Mouse (Mus musculus) natural killer cell, adult 2 months (primary cell): ENCODE measurements around the gene Hmgb1.
"Not testable (repeated sequence)": the region's sequence is repeated elsewhere in the genome, so short reads cannot be mapped to it uniquely, and the experiment has no call there.

Experiments used
- DNase-seq, 2 experiments: peaks; one replicate each; pipeline ENCODE4 v3.0.0; 2022; ENCODE audit warnings: low spot score in 2 of 2

Gene Hmgb1

DNA sequence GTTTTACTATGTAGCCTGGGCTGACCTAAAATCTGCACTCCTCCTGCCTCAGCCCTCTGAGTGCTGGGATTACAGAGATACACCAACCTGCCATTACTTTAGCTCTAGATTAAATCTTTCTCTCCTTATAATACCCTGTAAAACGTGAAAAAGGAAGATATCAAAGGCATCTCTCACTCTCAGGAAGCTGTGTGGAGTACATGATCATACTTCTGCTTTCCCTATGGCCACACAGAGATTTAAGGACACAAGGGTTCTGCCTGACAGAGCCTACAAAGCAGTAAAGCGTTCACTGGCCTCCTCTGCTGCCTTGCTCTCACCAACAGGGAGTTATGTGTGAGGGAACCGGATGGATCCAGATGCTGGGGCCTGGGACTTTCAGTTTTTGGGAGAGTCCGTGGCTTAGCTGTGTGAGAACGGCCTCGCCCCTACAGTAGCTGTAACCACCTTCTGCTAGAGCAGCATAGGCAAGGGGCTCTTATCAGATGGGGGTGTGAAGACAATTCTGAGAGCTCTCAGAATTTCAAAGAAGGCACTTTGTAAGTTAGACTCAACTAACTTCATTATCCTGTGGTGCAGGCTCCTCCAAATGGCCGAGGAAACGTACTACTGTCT, 36.8 kb downstream of the Hmgb1 start:
- DNase-seq: no peak

DNA sequence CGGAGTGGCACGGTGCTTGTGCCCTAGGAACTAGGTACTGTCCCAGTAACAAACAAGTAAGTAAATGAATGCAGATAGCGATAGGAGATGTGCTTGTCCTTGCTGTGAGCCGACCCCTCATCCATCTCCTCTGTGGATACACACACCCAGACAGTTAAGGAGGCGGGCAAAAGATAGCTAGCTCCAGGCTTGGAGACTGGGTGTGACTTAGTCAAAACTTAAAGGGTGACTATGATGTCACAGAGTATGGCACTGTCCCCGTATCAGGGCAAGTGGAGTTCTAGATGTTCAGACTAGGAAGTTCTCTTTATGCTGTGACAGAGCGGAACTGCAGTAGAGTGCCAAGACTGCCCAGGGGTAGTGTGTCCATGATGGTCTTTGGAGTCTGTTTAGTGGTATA, 37.6 kb downstream of the Hmgb1 start:
- no peak for DNase-seq

DNA sequence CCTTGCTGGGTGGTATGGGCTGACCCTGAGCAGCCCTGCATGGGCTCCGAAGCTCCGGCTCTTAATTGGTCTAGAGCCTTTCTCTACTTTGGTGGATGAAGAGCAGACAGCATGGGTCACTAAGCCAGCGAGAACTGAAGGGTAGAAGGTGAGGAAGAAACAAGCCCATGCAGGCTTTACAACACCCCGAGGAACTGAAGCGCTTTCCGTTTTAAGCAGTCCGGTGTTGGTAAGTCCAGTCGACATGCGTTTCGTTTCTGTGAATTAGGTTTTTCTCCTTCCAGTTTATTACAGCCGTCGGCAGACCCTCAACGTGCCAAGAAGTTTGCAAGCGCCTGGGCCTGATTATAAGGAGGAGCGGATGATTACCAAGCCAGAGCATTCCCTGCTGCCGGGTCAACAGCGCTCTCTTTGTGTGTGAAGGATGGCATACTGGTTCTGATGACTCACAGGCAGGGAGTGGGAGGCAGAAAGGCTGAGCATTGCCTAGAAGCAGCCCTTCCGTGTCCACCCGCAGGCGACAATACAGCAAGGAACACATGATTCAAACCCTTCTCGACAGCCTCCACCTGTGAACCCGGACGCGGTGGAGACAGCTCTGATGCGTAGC, 40.4 kb downstream of the Hmgb1 start:
- DNase-seq: no peak

DNA sequence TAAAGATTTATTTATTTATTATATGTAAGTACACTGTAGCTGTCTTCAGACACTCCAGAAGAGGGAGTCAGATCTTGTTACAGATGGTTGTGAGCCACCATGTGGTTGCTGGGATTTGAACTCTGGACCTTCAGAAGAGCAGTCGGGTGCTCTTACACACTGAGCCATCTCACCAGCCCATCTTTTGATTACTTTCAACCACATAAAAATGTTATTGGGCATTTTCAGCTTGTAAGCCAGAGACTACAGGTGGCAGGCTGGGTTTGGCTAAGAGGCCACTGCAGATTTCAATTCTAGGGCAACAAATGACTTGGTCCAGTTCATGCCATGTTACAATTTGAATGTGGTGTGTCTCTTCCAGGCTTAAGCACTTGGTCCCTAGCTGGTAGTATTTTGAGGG, 43.1 kb downstream of the Hmgb1 start:
- DNase-seq: not testable (repeated sequence)

DNA sequence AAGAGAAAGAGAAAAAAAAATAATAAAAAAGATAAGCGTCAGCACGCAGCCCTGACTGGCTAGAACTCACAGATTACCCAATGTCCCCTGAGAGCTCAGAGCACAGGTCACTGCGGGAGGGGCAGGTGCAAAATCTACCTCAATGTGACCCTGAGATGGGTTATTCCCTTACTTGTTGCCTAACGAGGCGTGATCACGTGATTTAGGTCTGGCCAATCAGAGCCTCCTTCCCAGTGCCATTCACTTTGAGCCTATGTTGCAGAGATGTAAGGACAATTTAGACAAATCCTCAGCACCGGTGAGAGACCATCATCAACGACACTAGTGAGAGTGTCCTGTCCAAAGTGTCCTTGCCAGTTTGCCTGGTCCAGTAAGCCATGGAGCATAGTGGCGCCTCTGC, 44.0 kb downstream of the Hmgb1 start:
- no peak for DNase-seq

DNA sequence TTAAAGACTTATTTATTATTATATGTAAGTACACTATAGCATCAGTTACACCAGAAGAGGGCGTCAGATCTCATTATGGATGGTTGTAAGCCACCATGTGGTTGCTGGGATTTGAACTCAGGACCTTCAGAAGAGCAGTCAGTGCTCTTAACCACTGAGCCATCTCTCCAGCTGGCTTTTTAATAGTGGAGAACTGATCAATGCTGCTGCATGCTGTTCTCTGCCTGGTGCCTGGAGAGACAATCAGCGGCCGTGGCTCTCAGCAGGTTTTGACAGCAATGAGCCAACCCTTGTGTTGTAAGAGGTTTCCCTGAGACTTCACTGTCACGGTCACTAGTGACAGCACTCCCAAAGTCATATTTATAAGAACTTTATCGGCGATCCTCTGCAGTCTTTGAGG, 46.2 kb downstream of the Hmgb1 start:
- not testable (repeated sequence) for DNase-seq

DNA sequence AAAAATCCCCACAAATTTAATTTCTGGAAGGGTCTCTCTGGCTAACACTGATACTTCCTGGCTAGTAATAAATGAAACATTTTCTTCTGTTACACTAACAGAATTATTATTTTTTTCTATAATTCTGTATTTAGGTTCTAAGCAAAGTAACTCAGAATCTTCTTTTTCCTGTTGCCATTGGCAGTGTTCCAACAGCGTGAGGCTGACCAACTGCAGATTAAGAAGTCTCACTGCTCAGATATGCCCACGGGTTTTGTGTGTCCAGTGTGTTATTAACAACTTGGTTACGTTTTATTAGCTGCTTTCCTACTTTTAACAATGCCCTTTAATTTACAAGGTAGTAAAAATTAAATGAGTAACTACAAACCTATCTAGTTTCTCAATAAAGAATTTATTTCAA, 46.8 kb downstream of the Hmgb1 start:
- DNase-seq: no peak

DNA sequence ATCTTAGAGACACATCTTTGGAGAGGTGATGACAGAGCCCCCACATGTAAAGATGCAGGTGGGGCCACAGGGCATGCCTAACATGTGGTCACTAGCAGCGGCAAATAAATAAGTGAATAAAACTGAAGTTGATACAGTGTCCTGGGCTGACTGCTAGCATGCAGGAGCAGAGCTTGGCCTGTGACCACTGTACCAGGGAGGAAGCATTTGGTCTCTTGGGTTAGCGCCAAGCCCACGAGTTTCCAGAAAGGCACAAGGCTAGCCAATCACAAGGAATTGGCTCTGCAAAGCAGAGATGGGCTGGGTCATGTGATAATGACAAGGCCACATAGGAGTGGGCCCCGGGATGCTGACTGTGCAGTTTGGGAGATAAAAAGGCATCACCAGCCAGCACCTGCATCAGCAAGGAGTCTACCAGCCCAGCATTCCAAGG, 47.3 kb downstream of the Hmgb1 start:
- no peak for DNase-seq

DNA sequence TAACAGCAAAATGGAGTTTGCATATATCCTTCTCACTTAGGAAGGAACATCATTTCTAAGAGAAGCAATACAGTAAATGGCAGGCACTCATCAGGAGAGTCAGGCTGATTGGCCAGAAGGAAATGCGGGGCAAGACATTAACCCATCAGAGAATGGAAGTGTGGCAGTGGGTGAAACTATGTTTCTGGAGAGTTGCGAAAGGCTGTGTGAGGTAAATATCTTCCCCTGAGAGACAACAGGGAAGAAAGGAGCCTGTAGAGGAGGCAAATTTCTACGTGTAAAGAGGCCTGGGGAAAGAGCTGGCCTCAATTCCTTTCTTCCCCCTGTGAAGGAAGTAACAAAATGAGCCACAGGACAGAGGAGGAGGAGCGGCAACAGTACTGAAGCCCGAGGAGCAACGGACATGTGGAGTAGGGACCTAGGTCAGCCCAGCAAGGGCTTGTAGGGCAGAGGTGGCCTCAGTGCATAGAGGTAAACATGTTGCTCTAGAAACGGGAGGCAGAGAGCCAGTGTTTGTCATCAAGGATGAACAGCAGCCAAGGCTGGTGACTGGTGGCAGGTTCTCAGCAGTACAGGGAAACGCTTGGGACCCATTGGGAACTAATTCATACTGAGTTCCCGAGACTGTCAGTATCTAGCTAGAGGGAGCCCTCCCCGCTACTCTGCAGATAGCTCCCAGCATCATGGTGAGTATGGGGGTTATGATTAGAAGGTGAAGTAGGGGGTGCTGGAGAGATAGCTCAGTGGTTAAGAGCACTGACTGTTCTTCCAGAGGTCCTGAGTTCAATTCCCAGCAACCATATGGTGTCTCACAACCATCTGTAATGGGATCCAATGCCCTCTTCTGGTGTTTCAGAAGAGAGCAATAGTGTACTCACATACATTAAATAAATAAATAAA, 48.6 kb downstream of the Hmgb1 start:
- DNase-seq: no peak

DNA sequence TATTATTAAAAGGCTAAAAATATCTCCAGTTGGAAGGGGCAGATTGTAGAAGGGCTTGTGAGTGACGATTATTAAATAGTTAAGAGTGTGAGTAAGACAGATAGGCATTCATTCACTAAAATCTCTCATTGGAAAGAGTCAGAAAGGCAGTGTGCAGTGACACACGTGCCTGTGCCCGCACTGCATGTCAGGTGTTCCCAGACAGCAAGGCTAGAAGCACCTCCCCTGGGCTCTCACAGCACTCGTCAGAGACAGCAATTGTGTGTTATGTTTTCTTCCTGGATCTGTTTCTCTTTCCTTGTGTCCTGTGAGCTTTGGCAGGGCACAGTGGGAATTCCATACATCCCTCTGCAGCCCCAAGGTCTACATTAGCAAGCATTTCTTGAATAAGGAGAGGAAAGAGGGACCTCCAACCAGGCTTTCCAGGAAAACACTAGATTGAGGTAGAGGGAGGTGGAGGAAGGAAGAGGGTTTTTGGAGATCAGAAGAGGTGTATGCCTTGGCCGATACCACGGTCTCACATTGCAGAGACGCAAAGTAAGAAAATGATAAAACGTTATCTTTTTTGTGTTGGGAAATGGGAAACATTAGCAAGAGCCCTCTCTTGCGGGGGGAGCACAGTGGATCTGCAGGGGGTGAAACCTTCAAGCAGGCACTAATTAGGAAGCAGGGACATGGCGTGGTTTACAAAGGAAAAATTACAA, 49.4 kb downstream of the Hmgb1 start:
- DNase-seq: no peak

DNA sequence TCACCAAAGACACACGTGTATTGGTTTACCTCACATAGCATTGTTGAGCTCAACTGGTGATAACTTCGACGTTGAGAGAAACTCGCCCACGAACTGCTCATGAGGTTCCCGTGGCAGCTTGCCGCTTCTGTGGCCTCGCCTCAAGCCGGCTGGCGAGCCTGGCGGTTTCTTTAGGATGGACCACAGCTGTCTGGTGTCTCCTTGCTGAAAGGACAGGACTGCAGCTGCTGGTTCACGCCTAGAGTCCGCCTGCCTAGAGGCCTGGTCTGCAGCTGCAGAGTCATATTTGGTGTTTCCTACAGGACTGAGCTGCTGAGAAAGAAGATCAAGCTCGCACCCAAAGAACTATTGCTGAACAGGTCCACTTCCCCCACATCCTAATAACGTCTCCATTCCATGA, 55.8 kb downstream of the Hmgb1 start:
- no peak for DNase-seq

DNA sequence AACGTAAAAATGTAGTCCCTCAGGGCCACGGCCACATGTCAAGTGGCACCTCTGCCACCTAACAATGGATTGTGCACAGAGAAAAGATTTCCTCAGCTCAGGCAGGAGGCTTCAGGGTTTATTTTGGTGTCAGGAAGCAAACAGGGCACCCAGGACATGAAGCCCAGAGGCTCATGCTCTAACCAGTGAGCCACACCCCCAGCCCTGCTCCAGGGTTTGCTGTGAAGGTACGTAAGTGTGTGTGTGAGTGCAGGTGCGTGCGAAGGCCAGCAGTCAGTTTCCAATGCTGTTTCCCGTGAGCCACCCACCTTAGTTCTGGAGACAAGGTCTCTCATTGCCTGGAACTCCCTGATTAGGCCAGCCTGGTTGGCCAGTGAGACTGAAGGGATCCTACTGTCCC, 60.5 kb downstream of the Hmgb1 start:
- no peak for DNase-seq

DNA sequence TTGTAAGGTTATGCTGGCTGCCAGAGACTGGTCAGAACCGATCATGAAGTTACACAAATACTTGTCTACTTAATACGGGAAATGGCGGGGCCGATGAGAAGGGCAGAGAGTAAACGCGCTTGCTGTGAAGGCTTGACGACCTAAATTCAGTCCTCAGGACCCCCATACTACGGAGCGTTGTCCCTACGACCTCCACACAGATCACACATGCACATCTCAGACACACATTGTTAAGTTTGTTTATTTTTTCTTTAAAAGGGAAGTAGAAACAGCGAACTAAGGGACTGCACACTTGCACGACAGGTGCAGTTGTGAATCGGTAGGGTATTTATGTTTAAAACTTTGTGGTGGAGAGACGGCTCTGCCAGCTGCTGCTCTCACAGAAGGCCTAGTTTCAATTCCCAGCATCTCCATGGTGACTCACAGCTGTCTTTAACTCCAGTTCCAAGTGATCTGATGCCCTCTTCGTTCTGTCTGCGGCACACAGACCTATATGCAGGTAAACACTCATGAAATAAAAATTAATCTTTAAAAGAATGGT, 64.9 kb downstream of the Hmgb1 start:
- peak in 1 of 2 experiments; percentile 3 for DNase-seq

DNA sequence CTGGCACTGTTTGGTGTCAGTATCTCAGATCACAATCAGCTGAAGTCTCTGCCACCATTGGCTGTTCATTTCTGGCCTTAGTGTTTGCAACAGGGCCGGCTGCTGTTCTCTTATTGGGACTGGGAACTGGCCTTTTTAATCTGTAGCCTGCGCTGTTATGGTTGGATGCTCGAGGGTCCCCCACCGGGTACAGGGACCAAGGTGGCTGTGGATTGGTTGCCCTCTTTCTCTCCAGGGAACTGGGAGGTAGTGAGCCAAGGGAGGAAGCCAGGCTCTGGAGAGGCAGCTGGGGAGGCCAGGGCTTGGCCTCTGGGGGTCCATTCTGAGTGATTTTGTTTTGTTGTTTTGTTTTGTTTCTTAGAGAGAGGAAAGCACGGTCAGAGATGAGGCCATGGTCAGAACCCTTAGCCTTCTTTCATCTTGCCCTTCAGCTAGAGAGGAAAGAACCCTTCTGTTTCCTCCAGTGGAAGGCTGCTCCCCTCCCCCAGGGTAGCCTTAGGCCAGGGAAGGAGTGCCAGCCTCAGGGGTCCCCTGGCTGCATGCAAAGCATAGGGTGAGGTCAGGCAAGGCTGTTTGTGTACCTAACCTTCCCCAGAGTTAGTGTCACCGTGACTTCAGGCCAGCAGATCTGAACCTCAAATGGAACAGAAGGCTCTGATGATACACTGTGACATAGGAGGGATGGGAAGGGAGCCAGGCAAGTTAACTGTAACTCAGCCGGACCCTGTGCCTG, 66.3 kb downstream of the Hmgb1 start:
- DNase-seq: no peak

DNA sequence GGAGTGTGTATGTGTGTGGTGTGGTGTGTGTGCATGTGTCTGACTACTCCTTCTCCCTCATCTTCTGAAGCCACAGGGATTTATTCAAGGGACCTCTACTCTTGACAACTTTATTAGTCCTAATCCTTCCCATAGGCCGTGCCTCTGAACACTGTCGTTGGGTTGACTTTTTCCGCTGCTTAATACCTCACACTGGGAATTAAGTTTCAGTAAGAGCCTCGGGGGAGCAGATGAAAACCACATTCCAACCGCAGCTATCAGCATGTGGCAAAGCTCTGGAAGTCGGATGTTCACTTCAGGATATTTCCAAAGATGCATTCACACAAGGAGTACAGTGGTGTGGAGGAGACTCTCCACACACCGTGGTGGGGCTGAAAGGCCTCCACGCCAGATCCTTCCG, 69.7 kb downstream of the Hmgb1 start:
- DNase-seq: no peak

DNA sequence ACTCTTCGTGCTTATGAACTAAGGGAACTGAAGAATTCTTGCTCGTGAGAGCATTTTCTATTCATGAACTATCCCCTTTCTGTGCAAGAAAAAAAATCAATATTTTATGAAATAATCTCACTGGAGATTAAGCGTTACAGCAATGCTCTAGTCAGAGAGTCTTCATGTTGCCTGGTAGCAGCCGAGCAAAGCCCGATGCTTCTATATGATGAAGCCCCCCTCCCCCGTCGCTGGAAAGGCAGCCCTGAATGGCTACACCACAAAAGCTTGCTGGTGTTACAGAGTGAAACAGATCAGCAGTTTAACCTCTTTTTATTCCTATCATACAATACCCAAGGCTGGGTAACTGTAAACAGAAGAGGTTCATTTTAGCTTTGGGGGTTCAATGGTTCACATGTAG, 70.3 kb downstream of the Hmgb1 start:
- no peak for DNase-seq

DNA sequence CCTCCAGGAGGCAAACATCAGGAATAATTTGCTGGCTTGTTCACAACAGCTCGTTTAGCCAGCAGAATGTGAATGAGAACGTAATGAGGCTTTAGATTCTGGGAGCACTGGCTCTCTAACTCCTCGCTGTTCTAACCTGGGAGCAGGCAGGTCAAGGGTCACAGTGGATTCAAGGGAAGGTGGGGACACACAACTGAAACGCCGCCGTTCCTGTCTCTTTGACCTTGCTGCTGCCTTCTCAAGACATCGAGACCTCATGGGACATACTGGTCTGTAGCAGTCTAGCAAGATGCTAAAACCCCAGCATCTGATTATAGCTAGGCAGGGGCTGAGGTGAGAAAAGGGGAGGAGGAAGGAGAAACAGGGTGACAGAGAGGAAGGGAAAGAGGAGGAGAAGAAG, 70.8 kb downstream of the Hmgb1 start:
- no peak for DNase-seq

DNA sequence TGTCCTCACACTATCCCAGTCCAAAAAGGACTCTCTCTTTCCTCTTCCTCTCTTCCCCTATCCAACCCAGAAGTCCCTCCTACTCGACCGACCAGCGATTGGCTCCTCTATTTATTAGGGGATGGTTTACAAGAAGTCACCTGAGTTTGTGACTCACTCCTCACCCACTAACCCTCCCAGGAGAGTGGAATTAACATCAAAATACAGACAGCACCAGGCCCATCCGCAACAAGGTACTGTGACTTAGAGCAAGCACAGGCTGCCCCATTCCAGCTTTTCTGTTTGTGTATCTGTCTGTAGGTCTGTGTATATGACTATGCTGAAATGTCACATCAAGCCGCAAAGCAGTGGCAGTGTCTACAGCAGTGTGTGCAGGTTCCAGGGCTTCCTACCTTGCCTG, 71.7 kb downstream of the Hmgb1 start:
- DNase-seq: no peak

DNA sequence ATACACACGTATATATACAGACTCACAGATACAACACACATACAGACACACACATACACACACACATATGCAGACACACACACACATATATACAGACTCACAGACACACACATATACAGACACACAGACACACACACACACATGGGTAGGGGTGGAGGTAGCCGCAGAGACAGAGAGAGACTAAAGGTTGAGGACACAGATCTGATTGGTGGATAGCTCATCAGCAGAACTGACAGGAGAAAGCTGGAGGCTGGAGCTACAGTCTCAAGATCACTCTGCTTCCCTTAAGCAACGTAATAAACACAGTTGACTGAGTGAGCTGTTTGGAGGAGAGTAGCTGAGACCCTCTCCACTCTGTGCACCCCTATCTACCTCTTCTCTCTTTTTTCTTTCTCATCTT, 75.1 kb downstream of the Hmgb1 start:
- no peak for DNase-seq

DNA sequence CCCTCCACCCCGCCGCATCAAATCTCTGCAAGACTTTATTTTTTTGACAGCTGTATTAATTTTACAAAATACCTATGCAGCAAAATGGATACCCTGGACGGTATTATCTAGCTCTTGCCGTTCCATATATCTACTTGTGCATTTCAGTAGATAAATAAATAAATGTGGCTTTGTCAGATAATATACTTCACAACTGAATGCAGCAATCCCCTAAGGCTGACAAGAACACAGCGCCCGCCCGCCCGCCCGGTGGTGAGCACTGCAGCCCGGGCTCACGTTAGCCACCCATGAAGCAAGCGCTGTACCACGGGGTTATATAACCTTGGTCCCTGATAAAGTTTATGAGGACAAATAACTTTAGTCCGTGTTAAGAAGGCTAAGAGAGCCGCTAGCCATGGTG, 76.1 kb downstream of the Hmgb1 start:
- no peak for DNase-seq

DNA sequence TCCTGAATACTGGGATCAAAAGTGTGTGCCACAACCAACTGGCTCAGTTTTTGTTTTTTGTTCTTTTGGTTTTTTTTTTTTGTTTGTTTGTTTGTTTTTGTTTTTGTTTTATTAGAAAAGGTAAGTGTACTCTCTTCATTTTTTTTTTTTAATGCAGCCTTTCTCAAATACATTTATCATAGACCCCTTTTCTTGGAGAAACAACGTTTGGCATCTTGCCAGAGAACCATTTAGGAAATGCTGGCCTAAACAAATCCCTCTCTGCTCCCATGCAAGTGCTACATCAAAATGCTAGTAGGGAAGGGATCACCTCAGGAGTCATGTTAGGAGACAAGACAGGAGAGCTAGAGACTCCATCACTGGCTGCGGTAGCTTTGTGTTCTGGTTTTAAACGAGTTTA, 76.7 kb downstream of the Hmgb1 start:
- DNase-seq: no peak
